Mouse (Mus musculus): ENCODE data around the gene Kdm5a. TPM values are rescaled to one million over a fixed set of nuclear protein-coding genes. Genes with fewer than 3 reads are reported as not detected.

The Kdm5a gene
- total RNA-seq, 2 experiments from 2014 or later: 32.3 to 38.9 TPM

DNA sequence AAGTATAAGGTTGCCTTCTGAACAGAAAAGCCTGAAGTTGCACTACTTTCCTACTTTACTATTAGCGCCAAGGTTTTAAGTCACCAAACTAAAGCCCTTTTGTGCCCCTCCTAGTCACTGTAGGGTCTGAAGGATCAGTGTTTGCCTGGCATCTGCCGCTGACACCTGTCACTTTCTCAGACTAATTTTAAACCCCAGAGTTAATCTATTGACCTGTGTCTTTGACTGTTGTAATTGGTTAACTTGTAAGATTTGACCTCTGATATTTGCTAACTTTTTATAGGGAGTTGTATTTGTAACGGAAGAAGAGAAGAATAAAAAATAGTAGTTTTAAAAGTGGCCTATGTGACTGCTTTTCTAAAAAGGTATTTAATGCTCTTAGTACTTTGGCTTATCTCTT is 74.2 kb downstream of the Kdm5a start:
- no peak for DNase-seq (ENCODE audit: low spot score in 2 of 2)

DNA sequence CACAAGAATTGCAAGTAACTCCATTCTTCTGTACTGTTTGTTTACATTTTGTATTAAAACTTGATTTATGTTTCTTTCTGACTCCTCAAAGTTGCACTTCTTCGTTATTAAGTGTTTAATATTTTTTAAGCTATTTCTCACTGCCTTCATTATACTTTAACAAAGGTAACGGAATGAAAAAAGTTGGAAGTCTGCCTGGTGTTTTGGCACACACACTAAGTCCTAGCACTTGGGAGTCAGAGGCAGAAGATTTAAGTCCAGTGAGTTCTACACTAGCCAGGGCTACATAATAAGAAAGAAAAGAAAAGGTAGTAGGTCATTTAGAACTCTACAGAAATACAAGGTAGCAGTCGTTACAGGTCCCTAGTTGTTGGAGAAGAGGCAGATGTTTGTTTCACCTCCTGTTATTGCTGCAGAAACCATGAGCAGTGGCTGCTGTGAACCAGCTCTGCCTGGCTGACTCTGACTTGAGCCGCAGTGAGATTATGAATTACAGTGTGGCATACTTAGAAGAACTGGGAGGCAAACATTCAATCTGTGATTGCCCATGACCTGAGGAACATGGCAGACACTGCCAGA is 78.3 kb downstream of the Kdm5a start:
- DNase-seq (ENCODE audit: low spot score in 2 of 2): no peak

DNA sequence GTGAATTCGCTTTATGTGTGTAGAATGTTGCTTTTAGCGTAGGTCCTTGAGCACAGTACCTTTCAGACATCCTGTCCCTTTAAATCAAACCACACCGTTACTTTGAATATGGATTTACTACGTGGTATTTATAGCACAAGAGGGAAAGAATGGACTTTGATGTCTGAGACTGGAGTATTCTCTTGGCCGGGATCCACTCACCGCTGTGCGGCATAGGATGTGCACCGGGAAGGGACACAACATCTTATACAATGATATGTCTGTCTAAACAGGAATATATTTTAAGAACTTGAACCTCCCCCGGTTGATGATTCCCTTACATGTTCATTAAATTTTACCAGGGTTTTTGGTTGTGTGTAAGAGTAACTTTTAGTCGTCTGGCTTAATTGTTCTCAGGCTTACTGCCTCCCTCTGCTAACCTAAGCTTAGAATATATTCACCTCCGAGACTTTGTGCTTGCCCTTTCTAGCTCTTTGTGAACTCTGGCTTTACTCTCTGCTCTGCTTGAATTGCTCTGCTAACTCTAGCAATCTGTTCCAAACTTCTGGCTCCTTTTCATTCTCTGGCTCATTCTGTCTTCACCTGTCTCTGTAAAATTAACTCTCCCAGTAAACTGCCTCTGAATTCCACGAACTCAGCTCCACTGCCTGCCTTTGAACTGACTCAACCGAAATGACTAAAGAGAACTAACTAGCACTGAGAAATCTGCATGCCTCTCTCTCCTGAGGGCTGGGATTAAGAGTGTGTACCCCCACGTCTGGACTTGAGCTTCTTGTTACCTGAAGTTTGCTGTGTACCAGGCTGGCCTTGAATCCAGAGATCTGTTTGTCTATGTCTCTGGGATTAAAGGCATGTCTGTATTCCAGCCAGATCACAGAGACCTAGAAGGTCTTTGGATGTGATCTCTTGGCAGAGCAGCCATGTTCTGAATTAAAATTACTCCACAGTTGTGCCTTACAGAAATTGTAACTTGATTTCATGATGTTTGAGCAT is 79.7 kb downstream of the Kdm5a start:
- DNase-seq (ENCODE audit: low spot score in 2 of 2): no peak

DNA sequence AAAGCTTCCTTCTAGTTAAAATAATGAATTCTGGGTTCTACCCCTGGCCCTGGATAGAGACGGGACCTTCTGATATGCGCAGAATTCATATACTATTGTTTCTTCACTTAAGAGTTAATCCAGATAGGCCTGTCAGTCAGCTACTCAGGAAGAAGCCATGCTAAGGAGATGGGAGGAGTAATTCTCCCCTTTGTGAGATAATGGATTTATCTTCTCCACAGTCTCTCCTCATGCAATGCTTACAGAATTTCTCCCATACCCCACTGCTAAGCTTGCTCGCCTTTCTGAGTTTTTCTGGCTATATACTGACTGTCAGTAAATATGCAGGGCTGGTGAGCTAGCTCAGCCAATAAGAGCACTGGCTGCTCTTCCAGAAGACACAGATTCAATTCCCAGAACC is 86.3 kb downstream of the Kdm5a start:
- DNase-seq (ENCODE audit: low spot score in 2 of 2): no peak

DNA sequence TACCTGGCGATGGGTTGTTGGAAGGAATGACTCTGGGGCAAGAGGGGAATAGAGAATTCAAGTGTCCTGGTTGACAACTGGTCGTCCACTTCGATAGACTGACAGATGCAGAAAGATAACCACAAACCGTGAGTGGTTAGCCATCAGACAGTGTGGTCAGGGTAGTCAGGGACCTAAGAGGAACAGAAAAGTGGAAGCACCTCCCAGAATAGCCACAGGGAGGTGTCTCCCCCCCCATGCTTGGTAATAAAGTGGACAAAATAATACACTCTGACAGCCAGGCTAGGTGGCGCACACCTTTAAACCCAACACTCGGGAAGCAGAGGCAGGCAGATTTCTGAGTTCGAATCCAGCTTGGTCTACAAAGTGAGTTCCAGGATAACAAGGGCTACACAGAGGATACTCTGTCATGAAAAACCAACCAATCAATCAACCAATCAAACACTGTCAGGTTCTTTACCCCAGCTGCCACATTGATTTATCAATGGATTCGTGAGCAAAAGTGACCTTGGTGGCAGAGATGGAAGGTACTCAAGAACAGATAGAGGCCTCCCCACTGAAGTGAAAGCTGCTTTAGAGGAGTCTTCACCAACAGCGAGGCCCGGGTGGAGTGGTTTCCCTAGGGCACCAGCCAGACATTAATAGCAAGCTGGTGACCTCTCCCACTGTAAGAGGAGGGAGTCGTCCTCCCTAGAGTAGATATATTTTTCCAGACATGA is 88.6 kb downstream of the Kdm5a start:
- DNase-seq (ENCODE audit: low spot score in 2 of 2): no peak

DNA sequence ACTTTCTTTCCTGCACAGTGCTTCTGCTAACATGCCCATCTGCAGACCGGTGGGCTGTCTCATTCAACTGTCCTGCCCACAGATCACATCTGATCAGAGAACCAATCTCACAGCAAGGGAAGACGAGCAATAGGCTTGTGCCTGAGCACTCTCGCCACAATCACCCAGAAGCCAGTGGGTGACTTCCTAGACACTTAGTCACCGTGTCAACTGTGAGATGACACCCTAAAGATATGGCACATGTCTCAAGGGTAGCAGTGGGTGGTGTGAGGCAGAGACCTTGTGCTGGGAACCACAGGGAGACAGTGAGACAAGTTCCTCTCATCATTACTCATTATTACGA is 89.2 kb downstream of the Kdm5a start:
- DNase-seq (ENCODE audit: low spot score in 2 of 2): no peak

DNA sequence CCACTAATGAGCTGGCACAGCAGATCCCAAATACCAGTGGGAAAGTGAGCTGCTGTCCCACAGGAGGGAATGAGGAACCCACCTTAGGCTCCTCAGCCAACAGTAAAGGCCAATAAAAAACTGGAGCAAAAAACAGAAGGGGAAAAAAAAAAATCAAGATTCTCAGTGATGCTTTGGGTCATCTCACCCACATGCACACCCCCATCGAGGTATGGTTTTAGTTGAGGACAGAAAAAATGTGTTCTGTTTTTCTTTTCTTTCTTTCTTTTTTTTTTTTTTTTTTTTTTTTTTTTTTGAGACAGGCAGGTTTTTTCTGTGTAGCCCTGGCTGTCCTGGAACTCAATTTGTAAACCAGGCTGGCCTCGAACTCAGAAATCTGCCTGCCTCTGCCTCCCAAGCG is 89.6 kb downstream of the Kdm5a start:
- no peak for DNase-seq (ENCODE audit: low spot score in 2 of 2)

DNA sequence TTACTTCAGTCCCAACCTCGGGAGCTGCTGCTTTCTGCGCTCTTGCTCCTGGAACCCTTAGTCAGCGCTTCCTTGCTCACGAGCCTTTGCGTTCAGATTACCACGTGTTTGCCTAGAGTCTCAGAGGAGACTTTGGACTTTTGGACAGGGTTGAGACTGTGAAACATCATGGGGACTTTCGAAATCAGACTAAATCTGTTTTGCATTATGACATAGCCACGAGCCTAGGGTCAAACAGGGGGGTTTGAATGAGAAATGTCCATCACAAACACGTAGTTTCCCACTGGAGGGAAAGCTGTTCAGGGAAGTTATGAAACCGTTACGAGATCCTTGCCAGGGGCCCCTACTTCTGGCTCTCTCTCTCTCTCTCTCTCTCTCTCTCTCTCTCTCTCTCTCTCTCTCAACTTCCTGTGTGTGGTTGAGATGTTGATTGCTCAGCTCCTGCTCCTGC is 90.7 kb downstream of the Kdm5a start:
- DNase-seq (ENCODE audit: low spot score in 2 of 2): no peak

DNA sequence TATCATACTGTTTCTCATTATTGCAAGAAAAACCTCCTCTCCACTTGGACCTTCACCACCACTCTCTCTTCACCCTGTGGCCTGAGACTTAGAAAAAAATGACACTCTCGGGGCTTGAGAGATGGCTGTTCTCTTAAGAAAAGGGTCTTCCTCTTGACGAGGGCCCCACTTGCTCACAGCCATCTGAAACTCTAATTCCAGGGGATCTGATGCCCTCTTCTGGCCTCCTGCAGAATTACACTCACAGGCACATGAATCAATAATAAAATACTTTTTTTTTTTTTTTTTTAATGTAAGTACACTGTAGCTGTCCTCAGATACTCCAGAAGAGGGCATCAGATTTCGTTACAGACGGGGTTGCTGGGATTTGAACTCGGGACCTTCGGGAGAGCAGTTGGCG is 93.2 kb downstream of the Kdm5a start:
- DNase-seq (ENCODE audit: low spot score in 2 of 2): no peak

DNA sequence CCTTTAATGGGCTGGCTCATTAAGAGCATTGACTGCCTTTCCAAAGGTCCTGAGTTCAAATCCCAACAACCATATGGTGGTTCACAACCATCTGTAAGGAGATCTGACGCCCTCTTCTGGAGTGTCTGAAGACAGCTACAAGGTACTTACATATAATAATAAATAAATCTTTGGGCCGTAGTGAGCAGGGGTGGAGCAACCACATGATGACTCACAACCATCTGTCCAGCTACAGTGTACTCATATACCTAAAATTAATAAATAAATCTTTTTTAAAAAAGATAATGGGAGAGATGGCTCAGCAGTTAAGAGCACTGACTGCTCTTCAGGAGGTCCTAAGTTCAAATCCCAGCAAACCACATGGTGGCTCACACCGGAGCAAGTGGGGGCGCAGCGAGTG is 93.8 kb downstream of the Kdm5a start:
- DNase-seq (ENCODE audit: low spot score in 2 of 2): no peak

DNA sequence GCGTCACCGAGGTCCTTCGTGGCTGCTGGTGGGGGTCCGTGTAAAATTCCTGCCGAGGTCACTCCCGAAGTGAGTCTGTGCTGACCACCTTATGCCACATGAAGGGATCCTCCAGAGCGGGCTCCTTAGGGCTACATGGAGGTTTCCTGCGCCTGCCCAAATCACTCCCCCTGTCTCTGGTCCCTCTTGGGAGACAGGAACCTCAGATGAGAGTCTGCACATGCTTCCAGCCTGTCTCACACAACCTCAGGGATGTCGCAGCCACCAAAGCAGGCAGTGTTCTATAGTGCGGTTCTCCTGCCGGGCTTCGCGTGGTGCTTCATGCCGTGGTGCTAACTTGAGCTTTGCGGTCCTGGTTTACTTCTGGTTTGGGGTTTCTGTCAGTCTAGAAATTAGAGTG is 97.3 kb downstream of the Kdm5a start:
- DNase-seq (ENCODE audit: low spot score in 2 of 2): no peak

DNA sequence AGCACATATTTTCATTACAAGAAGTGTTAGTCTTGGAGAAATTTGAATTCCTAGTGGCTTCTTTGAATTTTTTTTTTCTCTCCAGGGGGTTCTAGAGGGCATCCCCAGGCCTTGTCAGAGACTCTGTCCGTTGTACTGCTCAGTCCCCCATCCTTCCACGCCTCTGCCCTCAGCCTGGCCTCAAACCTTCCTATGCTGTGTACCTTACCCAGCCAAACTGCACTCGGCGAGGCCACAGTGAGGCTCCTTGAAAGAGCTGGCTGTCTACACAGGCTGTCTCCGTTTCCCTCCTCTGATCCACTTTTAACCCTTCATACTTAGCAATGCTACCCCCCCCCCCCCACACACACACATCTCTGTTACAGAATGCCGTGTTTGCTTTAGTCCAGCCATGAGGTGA is 98.3 kb downstream of the Kdm5a start:
- no peak for DNase-seq (ENCODE audit: low spot score in 2 of 2)

DNA sequence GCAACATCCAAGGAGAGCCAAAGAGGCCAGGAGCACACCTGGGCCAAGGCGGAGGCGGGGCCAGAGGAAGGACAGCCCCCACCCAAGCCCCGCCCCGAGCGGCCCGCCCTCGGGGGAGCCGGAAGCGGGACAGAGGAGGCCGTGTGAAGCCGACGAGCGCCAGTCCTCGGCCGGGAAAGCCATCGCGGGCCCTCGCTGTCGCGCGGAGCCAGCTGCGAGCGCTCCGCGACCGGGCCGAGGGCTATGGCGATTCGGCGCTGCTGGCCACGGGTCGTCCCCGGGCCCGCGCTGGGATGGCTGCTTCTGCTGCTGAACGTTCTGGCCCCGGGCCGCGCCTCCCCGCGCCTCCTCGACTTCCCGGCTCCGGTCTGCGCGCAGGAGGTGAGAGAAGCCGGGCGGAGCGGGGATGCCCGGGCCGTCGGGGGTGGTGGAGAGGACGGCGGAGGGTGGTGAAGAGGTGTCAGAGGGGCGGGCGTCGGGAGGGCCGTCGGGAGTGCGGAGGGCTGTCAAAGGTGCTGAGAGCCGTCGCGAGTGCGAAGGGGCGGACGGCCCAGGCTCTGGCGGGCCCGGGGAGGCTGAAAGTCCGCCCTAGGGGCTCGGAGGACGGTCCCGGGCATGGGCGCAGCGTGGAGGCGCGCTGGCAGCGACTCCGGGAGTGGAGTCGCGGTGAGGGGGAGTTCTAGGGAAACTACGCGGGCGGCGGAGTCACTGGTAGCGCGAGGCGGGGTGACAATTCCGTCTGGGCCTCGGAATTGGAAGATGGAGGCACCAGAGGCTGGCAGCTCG is 99.4 kb downstream of the Kdm5a start, which contains the start of gene Il17ra:
TSS of gene Il17ra (plus strand) at position 162 of the 786 bp plus-strand sequence.
- DNase-seq (ENCODE audit: low spot score in 2 of 2): peak; percentile 53 to 64

DNA sequence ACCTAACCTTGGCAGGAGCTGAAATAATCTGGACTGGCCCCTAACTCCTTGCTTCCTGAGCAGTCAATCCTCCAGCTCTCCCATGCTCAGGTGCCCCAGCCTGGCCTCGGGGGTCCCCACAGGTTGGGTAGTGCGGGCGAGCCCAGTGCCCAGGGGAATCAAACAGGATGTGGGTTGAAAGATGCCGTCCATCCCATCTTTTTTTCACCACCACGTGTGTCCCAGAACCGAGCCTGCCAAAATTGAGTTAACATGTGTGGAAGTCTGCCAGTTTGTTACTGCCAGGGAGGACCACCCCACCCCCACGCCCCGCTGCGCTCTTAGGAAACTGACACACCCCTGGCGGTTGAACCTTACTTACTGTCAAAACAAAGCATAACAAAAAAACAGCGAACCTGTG is 100.0 kb downstream of the Kdm5a start:
- DNase-seq (ENCODE audit: low spot score in 2 of 2): peak in 1 of 2 experiments; percentile 13

DNA sequence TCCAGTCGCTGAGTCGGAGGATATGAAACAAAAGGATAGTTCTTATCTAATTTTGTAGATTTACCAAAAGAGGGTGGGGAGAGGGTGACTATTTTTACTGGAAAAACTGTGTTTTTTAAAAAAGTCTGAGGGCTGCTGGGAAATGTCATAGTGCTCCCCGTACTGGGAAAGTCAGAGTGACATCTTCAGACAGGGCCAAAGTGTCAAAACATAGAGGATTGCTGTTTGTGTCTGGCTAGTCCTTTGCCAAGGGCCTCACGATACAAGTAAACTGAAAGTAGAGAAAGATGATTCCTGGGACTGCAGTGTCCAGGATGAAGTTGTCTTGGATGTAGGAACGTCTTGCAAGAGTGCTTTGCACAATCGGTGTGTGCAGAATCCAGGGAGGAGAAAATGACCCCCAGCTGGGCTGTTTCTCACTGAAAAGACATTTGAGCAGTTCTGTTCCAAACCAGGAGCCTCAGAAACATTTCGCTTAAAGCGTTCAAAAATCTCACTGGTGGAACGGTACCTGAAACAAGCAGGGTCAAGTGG is 100.5 kb downstream of the Kdm5a start:
- DNase-seq (ENCODE audit: low spot score in 2 of 2): no peak

DNA sequence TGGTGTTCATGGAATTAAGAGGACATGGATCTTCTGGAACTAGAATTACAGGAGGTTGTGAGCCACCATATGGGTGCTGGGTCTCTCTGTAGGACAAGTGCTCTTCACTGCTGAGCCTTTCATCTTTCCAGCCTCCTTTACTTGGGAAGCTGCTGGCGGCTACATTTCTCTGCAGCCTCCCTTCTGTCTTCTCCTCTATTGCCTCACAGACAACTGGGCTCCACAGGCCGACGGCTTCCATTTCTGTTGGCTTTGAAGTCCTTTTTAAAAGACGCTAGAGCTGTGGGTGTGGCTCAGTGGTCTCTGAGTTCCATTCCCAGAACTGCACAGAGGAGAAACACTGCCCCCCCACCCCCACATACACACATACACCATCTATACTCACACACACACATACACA is 101.5 kb downstream of the Kdm5a start:
- DNase-seq (ENCODE audit: low spot score in 2 of 2): no peak

DNA sequence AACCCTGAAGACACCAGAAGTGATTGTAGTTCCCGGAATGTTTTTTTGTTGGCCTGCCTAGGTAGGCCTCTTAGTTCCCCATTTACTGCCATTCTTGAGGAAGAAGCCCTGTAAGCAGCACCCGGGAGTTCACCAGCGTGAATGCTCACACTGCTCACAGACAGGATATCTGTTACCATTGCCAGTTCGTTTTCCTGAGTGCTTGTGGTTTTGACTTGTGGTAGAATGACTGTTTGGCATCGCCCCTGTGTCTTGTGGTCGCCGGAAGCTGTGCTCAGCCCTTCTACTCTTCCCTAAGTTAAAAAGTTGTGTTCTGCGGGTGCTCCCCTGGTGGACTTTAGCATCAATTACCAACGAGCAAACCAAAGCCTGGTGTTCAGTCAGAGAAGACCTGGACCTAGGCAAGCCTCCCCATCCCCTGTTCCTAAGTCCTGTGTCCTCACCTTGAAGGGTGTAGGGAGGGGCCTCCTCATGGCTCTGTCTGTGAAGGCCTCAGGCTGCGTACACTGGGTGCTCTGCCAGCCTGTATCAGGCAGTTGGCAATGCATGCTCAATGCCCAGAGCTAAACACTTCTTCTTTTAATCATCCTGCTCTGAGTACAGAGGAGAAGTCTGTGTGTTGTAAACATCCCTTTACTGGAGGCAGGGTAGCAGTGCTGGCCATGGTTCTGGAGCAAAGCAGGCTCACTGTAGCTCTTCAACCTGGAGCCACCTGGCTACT is 102.8 kb downstream of the Kdm5a start:
- no peak for DNase-seq (ENCODE audit: low spot score in 2 of 2)

DNA sequence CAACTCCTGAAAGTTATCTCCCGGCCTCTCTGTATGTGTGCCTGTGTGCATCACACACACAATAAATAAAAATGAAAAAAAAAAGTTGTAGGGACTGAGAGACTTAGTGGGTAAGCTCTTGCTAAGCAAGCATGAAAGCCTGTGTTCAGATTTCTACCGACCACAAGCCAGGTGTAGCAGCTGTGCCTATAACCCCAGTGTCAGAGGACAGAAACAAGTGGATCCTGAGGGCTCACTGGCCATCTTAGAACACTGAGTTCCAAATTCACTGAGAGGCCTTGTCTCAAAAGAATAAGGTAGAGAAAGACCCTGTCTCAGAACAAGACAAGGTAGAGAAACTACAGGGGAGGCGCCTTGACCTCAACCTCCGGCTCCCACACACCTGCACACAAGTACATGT is 104.3 kb downstream of the Kdm5a start:
- no peak for DNase-seq (ENCODE audit: low spot score in 2 of 2)

DNA sequence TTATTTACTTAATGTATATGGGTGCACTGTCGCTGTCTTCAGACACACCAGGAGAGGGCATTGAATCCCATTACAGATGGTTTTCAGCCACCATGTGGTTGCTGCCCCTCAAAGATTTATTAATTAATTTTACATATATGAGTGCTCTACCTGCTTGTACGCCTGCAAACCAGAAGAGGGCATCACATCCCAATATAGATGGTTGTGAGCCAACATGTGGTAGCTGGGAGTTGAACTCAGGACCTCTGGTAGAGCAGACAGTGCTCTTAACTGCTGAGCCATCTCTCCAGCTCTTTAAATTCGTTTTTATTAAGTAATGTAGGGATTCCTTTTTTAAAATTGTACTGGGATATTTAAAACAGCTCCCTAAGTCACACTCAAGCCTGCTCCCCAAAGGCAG is 105.3 kb downstream of the Kdm5a start:
- no peak for DNase-seq (ENCODE audit: low spot score in 2 of 2)

DNA sequence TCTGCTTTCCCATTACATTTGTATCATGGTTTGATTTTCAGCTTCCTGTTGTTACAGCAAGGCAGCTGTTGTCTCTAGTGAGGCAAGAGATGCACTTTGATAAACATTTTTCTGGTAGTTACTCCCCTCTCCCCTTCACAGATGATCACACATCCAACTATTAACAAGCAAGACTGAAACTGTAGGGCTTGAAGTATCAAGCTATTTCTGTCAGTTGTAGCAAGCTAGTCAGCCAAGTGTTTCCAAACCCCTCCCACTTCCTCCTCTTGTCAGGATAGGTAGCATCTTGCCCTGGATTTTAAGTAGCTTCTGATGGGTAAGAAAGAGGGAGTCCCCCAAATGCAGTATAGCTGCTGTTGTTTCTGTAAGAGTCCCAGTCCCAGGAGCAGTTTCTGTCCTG is 105.8 kb downstream of the Kdm5a start:
- no peak for DNase-seq (ENCODE audit: low spot score in 2 of 2)

Data from gastrocnemius, postnatal 4 days (tissue).